Mouse (Mus musculus): ENCODE results near the gene Aurkb.
A peak's percentile ranks its signal among the peaks of the same experiment; 100 is the strongest.

Gene Aurkb

DNA sequence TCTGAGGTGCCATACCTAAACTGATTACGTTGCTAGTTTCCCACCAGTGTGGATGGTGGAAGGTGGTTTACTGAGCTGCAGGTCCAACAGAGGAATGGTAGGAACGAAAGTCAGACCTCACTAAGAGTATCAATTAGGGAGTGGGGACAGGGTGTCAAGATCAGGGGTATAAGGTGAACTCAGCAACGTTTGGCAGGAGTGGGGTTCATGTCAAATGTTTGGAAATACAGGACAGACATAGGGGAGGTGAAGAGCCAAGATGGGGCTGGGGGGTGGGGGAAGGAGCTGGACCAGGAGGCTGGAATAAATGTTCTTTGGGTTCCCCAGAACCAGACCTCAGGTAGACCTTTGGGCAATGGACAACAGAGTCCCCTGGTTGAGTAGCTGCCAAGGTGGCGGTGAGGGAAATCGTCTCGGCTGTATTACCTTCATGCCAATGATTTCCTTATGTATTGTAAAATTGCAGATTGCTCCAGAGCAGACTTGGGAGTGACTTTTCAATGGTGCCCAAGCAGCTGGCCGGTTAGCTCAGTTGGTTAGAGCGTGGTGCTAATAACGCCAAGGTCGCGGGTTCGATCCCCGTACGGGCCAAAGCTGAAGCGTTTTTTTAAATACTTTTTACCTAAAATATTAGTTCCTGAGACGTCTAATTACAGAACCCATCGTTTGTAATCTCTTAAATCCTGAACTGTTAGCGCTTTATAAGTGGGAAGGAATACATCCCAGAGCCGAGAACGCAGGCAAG lies 8.8 kb upstream of the Aurkb start:
- DNase-seq (ENCODE audit: low read depth): no peak

DNA sequence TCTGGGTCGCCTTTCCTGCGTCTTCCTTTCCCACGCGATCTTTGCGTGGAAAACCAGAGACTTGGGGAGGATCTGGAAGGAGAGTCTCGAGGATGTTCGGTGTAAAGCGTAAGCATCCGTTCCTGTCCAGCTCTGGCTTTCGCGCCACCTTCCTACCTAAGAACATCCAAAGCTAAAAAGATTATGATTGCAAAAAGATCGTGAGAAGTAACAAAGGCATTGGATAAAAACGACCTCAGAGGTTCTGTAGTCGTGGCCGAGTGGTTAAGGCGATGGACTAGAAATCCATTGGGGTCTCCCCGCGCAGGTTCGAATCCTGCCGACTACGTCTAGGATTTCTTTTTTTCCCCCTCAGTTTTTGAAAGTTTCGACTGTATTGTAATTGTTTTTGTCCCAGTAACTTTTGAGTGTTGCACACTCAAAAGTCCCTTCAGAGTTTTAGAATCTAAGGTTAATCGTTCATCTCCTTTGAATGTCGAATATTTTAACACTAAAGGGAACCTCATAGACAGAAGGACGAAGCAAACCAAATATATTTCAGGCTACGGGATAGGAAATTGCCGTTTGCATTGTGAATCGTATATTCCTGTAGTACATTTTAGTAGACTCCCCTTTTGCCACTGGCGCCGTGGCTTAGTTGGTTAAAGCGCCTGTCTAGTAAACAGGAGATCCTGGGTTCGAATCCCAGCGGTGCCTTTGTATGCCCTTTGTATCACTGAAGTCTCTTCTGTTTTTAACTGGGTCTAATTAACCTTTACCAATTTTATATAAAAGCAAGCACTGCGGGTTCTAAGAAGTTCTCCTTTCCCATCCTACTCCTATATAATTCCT lies 8.0 kb upstream of the Aurkb start:
- peak; percentile 84 for DNase-seq (ENCODE audit: low read depth)

DNA sequence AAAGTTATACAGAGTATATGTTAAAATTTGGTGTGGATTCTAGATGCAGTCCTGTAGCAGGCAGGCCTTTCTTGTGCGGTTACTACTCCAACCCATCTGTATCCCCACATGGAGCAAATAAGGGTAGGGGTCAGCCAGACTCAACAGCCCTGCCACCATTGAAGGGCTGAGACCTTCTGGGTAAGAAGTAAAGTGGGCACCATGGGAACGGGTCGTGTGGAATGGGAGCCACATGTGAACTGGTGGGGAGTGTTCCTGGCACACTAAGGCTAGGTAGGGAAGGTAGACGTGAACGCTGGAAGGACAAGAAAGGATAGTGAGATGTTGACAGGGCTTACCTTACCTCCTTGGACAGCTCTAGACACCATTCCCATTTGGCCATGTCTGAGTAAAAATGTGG lies 7.3 kb upstream of the Aurkb start:
- no peak for DNase-seq (ENCODE audit: low read depth)

DNA sequence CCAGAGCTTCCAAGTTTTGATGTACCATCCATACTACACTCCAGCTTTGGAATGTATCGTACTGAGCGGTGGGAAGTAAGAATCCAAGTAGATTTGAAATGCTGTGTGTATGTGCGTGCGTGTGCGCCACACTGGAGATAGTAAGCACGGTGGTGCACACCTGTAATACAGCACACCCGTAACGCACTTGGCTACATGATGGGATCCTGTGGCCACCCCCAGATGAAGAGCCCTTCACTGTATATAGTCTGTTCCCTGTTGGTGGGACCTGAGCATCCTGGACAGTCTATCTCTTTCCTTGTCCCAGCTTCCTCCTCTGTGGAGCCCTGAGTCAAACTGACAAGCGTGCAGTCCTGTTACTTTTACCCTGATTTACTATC lies 938 bp downstream of the Aurkb start:
- DNase-seq (ENCODE audit: low read depth): no peak

DNA sequence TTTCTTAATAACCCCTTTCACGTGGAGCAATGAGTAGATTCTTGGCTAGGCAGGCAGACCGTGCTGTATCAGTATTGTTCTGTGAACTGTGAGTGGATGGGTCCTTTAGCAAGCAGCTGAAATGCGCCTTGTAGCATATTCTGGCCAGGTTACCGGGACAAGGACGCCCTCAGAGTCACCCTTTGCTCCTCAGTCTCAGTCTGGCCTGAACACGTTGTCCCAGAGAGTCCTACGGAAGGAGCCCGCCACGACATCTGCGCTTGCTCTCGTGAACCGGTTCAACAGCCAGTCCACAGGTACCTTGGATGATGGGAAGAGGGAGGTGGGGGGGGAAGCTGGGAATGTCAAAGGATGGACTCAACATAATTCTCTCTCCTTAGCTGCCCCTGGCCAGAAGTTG lies 2.1 kb downstream of the Aurkb start:
- no peak for DNase-seq (ENCODE audit: low read depth)

DNA sequence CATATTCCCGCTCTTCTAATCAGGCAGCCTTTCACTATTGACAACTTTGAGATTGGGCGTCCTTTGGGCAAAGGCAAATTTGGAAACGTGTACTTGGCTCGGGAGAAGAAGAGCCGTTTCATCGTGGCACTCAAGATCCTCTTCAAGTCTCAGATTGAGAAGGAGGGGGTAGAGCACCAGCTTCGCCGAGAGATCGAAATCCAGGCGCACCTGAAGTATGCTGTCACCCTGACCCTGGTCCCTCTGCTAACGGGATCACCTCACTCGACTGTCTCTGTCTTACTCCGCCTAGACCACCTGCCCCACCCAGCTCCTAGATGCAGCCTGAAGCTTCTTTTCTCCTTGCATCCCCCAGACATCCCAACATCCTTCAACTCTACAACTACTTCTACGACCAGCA lies 2.7 kb downstream of the Aurkb start:
- DNase-seq (ENCODE audit: low read depth): no peak

DNA sequence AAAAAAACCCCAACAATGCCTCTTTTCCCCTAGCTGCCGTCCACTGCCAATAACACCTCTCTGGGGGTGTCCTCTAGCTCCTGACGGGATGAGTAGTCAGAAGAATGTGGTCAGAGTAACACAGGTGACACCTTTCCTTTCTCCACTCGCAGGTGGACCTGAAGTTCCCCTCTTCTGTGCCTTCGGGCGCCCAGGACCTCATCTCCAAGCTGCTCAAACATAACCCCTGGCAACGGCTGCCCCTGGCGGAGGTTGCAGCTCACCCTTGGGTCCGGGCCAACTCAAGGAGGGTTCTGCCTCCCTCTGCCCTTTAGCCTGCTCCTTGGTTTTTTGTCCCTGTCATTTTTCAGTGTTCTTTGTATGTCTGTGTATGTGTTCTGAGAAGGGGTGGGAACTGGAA lies 5.3 kb downstream of the Aurkb start:
- no peak for DNase-seq (ENCODE audit: low read depth)

DNA sequence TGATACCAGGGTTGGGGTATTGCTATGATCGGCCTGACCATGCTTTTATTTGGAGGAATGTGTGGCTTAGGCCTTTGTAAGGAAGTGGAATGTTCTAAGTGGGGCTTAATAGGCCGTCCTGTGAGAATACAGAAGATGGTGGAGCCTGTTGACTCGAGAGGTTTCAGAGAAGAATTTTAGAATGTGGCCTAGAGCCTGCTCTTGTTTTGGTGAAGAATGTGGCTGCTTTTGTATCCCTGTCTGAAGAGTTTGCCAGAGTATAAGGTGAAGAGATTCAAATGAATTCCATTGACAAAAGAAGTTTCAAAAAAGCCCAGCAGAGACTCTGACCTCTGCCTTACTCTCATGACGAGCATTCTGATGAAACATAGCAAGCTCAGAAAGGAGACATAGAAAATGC lies 6.3 kb downstream of the Aurkb start:
- no peak for DNase-seq (ENCODE audit: low read depth)

DNA sequence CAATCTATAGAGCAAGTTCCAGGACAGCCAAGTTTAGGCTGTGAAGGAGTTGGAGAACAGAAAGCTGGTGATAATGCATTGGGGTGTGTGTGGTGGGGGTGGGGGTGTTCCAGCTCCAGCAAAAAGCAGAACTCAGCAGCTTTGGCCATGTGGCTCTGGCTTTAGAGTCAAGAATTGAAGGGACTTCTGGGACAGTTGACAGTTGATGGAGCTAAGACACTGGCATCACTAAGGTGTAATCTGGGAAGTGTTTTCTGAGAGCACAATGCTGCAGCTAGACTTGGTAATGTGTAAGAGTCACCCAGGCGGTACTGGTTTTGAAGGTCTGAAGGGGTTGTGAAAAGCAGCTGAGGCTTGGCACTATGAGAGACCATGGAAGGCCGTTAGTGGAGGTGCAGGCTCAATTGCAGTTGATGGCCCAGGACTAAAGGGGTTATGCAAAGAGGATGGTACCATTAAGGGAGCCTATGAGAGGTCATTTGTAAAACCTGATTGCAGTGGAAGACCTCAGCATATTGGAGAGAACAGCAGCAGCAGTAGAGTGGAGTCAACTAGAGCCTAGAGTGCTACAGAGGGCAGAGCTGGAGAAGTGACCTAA lies 7.5 kb downstream of the Aurkb start:
- no peak for DNase-seq (ENCODE audit: low read depth)

DNA sequence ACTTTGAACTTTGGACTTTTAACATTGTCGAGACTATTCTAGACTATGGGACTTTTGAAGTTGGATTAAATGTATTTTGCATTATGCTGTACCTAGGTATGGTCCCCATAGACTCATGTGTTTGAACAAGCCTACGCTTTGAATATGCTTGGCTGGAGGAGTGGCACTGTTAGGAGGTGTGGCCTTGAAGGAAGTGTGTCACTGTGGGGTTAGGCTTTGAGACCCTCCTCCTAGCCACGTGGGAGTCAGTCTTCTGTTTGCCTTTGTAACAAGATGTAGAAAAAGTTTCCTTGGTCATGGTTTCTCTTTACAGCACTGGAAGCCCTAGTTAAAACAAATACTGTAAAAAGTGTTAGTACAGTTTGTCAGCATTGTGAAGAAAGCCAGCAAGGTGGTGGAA lies 8.4 kb downstream of the Aurkb start:
- no peak for DNase-seq (ENCODE audit: low read depth)

DNA sequence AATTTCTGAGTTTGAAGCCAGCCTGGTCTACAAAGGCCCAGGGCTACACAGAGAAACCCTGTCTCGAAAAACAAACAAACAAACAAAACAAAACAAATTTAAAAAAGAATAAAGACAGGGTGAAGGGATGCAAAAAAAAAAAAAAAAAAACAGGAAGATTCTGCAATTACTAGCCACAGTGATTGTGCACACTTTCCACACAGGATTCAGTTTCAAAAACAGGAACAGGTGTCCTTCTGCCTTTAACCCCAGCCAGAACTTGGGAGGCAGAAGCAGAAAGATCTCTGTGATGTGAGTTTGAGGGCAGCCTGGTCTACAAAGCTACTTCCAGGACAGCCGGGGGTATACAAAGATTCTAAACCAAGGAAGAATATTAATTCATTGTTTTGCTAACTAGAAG lies 12.8 kb downstream of the Aurkb start:
- DNase-seq (ENCODE audit: low read depth): no peak

DNA sequence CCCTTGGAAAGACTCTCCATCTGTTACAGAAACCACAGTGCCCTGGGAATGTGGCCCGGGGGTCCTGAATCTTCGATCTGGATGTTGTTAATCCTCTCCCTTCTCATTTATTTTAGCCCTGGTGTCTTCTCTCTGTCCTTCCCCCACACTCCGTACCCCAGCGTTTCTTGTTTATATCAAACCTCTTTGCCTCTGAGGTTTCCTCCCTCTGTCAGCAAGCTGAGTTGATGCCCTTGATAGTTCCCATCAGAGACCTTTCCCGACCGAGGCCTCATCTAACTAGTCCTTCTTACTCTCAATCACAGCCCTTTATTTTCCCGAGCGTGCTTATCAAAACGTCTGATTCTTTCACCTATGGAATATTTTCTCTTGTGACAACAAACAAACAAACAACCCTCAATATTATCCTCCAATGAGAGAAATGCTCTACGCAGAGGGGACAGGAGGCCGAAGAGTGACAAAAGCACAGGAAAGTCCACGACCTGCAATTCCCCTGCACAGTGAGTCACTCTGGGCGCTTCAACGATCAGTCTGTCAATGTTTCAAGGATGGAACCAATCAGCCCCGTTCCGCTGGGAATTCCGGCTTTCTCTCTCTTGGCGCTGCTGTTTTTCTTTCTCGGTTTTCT lies 13.4 kb downstream of the Aurkb start:
- DNase-seq (ENCODE audit: low read depth): no peak

DNA sequence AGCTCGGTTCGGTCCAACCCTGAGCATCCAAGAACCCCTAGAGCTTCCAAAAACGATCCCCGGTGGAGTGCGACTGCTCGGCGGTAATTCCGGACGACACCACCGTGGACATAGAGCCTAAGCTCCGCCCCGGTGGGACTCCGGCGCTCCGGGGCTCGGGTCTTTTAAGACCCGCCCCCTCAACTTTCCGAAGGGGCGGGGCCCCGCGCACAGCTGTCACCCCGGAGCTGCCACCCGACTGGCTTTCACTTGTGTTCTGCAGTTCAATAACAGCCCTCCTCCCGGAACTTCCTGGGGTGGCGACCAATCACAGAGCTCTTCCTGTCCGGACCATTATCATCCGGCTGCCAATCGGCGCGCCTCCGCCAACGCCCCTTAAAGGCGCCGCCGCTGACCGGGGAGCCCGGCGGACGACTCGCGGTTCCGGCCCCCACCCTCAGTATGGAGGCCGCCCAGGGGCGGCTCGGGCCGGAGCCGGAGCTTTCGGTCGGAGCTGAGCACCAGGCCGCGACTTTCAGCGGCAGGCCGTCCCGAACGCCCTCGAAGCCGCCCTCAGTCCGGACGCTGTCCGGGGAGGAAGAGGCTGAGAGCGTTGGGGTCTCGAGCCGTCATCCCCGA lies 14.0 kb downstream of the Aurkb start, which contains the start of gene Borcs6:
Gene Borcs6, plus strand, starts transcription at position 361 of the 618 bp plus-strand sequence.
- DNase-seq (ENCODE audit: low read depth): peak; percentile 92

DNA sequence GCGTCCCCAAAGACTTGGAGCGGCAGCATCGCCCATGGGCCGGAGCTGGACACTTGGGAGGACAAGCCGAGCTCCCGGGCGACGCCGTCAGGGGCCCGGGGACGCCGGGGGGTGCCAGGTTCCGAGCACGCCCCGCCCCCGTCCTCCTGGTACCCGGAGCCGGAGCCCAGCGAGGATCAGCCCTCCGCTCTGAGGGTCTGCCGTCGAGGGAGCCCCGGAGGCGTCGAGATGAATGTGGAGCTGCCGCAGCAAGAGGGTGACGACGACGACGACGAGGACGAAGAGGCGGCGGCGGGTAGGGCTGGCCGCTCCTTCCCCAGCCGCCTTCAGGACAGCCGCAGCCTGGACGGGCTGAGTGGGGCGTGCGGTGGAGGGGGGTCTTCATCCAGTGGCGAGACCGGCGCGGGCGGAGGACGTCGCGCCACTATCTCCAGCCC lies 14.5 kb downstream of the Aurkb start:
- no peak for DNase-seq (ENCODE audit: low read depth)

DNA sequence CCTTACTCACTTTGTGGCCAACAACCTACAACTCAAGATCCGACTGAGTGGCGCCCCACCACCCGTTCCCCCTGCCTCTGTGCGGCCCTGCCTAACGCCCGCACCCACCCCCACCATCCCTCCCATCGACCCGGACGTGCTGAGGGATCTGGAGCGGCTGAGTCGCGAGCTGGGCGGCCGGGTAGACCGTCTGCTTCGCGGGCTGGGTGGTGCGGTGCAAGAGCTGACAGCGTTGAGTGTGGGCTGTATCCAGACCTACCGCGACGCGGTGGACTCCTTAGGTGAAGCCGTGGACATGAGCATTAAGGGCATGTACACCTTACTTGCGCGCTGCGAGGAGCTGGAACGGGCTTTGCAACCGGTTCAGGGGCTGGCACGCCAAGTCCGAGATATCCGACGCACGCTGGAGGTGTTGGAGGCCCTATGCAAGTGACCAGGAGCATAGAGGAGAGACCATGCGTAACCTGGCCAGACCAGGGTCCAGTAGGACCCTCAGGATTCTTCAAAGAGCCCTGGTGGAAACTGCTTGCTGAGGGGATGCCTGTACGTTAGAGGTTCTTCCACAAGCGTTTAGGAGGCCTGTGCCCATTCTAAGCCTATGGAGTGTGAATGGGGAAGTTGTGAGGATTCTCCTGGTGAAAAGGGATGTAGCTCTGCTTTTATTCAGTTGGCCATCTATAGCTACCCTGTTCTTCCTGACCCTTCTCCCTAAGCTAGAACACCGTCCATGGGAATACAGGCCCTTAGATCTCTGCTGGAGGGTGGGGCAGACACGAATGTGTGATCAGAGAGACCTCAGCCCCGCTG lies 15.2 kb downstream of the Aurkb start:
- no peak for DNase-seq (ENCODE audit: low read depth)

DNA sequence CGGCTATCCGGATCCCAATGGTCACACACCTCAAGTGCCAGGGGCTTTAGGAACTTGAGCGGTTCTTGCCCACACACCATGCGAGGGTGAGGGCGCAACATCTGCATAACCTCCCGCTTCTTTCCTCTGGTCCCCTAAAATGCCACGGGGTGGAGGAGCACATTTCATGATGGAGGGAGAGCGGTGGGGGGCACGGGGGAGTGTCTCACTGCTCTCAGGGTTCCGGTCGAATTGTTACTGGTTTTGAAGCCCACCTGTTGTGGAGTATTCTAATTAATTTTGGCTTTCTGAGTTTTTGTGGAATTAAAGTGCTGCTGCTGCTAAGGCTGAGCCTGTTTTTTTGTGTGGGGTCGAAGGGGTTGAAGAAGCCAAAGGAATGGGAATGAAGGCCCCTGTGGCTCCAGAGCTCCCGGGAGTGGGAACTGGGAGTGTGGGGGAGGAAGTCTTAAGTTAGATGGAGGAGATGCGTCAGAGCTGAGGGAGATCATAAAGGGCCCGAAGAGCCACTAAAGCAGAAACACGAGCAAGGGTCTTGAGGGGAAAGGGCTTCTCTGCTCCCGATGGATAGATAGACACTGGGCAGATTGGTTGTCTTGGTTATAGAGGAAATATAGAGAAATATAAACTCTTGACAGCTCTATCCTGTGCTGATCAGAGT lies 15.9 kb downstream of the Aurkb start:
- no peak for DNase-seq (ENCODE audit: low read depth)

DNA sequence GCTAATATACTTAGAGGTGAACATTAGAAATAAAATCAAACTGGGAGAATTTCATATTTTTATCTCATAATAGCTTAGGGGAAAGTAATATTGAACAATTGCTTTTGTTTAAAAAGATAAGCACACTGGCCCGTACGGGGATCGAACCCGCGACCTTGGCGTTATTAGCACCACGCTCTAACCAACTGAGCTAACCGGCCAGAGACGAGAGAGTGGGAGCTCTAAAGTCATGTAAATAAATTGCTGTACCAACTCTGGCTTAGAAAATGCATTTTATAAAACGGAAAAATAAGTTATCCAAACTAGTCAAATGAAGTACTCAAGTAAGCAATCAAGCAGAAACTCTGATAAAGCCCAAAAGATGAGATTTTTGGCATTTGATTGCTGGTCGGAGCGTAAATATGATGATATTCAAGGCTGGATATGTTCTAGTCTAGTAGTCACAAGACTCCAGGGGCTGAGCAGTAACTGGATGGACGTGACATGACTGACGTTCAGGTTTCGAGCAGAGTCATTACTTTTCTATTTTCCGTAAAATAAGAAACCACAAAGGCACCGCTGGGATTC lies 16.8 kb downstream of the Aurkb start:
- peak; percentile 66 for DNase-seq (ENCODE audit: low read depth)

DNA sequence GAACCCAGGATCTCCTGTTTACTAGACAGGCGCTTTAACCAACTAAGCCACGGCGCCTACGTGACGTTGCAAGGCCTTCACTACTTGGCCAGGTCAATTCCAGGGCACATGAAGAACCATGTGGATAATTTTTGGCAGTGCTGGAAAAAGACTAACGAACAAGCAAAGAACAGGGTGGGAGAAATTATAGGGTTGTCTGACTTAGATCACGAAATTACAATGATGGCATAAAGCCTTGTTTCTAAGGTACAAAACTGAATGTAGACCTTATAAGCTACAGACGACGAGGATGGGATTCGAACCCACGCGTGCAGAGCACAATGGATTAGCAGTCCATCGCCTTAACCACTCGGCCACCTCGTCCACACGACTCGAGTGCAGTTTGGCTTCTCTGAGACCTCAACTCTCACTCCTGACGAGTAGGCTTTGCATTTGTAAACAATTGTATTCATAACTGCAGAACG lies 17.3 kb downstream of the Aurkb start:
- peak; percentile 86 for DNase-seq (ENCODE audit: low read depth)

DNA sequence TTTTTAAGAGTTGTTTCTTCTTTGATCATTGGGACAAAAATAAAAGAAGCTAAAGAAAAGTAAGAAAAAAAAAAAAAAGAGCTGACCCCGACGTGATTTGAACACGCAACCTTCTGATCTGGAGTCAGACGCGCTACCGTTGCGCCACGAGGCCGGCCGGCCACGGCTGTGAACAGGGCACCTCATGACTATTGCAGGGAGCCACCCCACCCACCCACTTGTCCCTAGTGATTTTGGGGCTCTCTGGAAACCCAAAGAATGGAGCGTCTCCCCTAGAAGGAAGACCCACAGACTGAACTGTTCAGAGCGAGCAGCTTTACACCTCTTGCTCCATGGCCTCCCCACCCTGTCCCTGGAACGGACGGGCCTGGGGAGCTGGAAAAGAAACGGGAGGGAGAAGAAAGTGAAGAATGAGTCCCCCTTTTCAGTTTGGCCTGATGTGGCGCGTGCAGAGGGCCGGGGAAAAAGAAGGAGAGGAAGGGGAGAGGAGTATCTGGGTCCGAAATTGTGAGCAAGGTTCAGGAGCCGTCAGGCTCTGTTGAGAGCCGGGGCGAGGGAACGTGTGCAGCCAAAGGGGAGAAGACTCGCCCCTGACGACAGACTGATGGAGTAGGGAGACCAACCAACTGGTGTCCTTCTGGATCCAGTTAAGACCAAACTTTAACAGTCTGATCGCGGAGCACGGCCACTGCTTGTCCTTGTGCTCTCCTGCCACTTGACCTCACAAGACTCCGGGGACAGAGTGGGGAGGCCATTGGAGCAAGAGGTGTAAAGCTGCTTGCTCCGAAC lies 18.2 kb downstream of the Aurkb start:
- DNase-seq (ENCODE audit: low read depth): peak; percentile 55

Measured in c-Kit-positive CD71-negative TER-119-negative erythroid progenitor cells, embryonic 14.5 days (primary cell).